Comparison of ENCODE assay signal across 8 mouse cellular contexts in the genomic region with DNA sequence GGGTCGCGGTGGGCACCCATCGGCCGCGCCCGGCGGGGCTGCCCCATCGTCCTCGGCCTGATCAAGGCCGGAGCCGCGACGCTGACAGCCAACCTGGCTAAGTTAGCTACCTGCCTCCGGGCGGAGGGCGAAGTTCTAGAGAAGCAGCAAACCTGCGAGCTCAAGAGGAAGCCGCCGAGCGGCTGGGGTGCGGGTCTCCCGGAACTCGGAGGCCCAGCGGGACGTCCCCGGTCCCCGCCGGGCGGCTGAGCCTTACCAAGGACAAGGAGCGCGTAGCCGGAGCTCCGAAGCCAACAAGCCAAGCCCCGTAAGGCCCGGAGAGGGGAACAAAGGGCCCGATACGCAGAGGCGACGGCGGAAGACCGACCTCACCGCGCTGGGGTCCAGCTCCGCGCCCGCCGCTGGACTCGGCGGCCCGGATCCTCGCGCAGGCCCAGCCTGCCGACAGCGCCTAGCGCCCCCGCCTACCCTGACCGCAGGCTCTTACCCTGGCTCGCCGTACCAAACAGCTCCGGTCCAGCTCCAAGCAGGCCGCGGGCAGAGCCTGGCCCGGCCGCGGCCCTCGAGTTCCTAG. TPM values are rescaled to one million over a fixed set of nuclear protein-coding genes. Genes with fewer than 3 reads are reported as not detected.
DNase-seq lines count a peak whose midpoint lies in the region; ATAC-seq and TF ChIP-seq lines count a peak whose summit lies in the region.

No protein-coding gene starts in this region.

- peak; percentile 20 for ATAC-seq in embryonic facial prominence, embryonic 15.5 days (ENCODE audit: insufficient number of reproducible peaks, low FRiP score, low TSS enrichment, low read depth)
- peak; percentile 2; the same call in 1 of the 2 replicates for ATAC-seq in hindbrain, postnatal 0 days
- ATAC-seq in liver, embryonic 14.5 days (ENCODE audit: insufficient read depth): peak; percentile 6
- peak; percentile 85 for ATAC-seq in neural tube, embryonic 12.5 days (ENCODE audit: low FRiP score, low read depth)

- peak overlapping the region; percentile 58 for H3K4me2 ChIP-seq in embryonic facial prominence, embryonic 15.5 days (replicated peaks)
- peak overlapping the region; percentile 67 for H3K4me2 ChIP-seq in hindbrain, postnatal 0 days (ENCODE audit: low read depth, low read length)
- peak overlapping the region; percentile 95 for H3K4me2 ChIP-seq in liver, embryonic 14.5 days (ENCODE audit: low read depth)
- peak overlapping the region; percentile 67 for H3K4me2 ChIP-seq in neural tube, embryonic 12.5 days (replicated peaks)

- H3K9ac ChIP-seq in embryonic facial prominence, embryonic 15.5 days: peak overlapping the region; percentile 87
- H3K9ac ChIP-seq in hindbrain, postnatal 0 days (replicated peaks; ENCODE audit: low read length): peak overlapping the region; percentile 99
- H3K9ac ChIP-seq in liver, embryonic 14.5 days (replicated peaks): peak overlapping the region; percentile 100
- peak overlapping the region; percentile 99 for H3K9ac ChIP-seq in neural tube, embryonic 12.5 days

- under 1% methylated on average over 66 of the region's 66 CpGs for WGBS in embryonic facial prominence, embryonic 15.5 days
- WGBS in hindbrain, postnatal 0 days: under 1% methylated on average over 64 of the region's 66 CpGs
- WGBS in liver, embryonic 14.5 days (ENCODE audit: insufficient replicate concordance): under 1% methylated on average over 66 of the region's 66 CpGs
- under 1% methylated on average over 66 of the region's 66 CpGs for WGBS in neural tube, embryonic 12.5 days

- H3K27ac ChIP-seq in embryonic facial prominence, embryonic 15.5 days (replicated peaks): peak overlapping the region; percentile 98
- peak overlapping the region; percentile 99 for H3K27ac ChIP-seq in hindbrain, postnatal 0 days
- peak overlapping the region; percentile 94 for H3K27ac ChIP-seq in liver, embryonic 14.5 days
- peak overlapping the region; percentile 99 for H3K27ac ChIP-seq in neural tube, embryonic 12.5 days

- H3K36me3 ChIP-seq in E14TG2a.4 (ENCODE audit: insufficient read depth, low read length): no peaks in the 10 kb centered on the region
- 0 out of 2 replicates have a peak, but pooled peaks cover 4% of the 10 kb centered on the region for H3K36me3 ChIP-seq in embryonic facial prominence, embryonic 15.5 days
- H3K36me3 ChIP-seq in hindbrain, postnatal 0 days (ENCODE audit: insufficient read depth, low read length): 0 out of 2 replicates have a peak, but pooled peaks cover 4% of the 10 kb centered on the region
- peaks cover 27% of the 10 kb centered on the region for H3K36me3 ChIP-seq in liver, embryonic 14.5 days (replicated peaks; ENCODE audit: control insufficient read depth, insufficient read depth, low read depth)
- H3K36me3 ChIP-seq in neural tube, embryonic 12.5 days: peaks cover 12% of the 10 kb centered on the region

- no peaks in the 10 kb centered on the region for H3K27me3 ChIP-seq in E14TG2a.4 (ENCODE audit: insufficient read depth, low read length)
- no peaks in the 10 kb centered on the region for H3K27me3 ChIP-seq in embryonic facial prominence, embryonic 15.5 days
- H3K27me3 ChIP-seq in hindbrain, postnatal 0 days (ENCODE audit: insufficient read depth, low read length): no peaks in the 10 kb centered on the region
- H3K27me3 ChIP-seq in liver, embryonic 14.5 days (ENCODE audit: control insufficient read depth, insufficient read depth, low read length): no peaks in the 10 kb centered on the region
- H3K27me3 ChIP-seq in neural tube, embryonic 12.5 days (replicated peaks): no peaks in the 10 kb centered on the region

- no peak for TF ChIP-seq CTCF in E14TG2a.4 (conservative IDR thresholded peaks at IDR 0.05; ENCODE audit: low read length)
- TF ChIP-seq CTCF in hindbrain, postnatal 0 days (IDR thresholded peaks at IDR 0.05; ENCODE audit: low read depth): no peak
- no peak for TF ChIP-seq CTCF in liver, embryonic 14.5 days (IDR thresholded peaks at IDR 0.05; ENCODE audit: low read depth)

- peak overlapping the region; percentile 93 for H3K4me3 ChIP-seq in E14TG2a.4 (replicated peaks; ENCODE audit: low read length)
- H3K4me3 ChIP-seq in embryonic facial prominence, embryonic 15.5 days (replicated peaks): peak overlapping the region; percentile 78
- H3K4me3 ChIP-seq in hindbrain, postnatal 0 days (ENCODE audit: low read length): peak overlapping the region; percentile 97
- peak overlapping the region; percentile 84 to 99 for H3K4me3 ChIP-seq in liver, embryonic 14.5 days (ENCODE audit: insufficient read depth in 1 of 2, low read depth in 2 of 2, low read length in 2 of 2)
- peak overlapping the region; percentile 94 for H3K4me3 ChIP-seq in neural tube, embryonic 12.5 days

- H3K4me1 ChIP-seq in E14TG2a.4 (replicated peaks; ENCODE audit: low read depth, low read length): peaks cover 30% of the 10 kb centered on the region
- H3K4me1 ChIP-seq in embryonic facial prominence, embryonic 15.5 days: peaks cover 14% of the 10 kb centered on the region; the same call in 1 of the 2 replicates
- peaks cover 6% of the 10 kb centered on the region for H3K4me1 ChIP-seq in hindbrain, postnatal 0 days (ENCODE audit: insufficient read depth, low read length)
- H3K4me1 ChIP-seq in liver, embryonic 14.5 days (replicated peaks; ENCODE audit: control insufficient read depth in 2 of 2, insufficient read depth in 2 of 2, low read length in 1 of 2): peaks cover 22 to 24% of the 10 kb centered on the region in 2 experiments
- peaks cover 16% of the 10 kb centered on the region for H3K4me1 ChIP-seq in neural tube, embryonic 12.5 days

- peak; percentile 58 for DNase-seq in embryo, embryonic 10 days (ENCODE audit: low spot score)
- no peak for DNase-seq in embryo, embryonic 9.5 days (ENCODE audit: extremely low spot score)
- DNase-seq in hindbrain, postnatal 0 days (ENCODE audit: low spot score): no peak
- DNase-seq in liver, embryonic 14.5 days (ENCODE audit: low read depth in 3 of 3, low spot score in 3 of 3): peak in 1 of 3 experiments; percentile 39
- peak; percentile 83 for DNase-seq in thymus, postnatal 14 days

- H3K9me3 ChIP-seq in E14TG2a.4 (ENCODE audit: low read length): no peaks in the 10 kb centered on the region
- H3K9me3 ChIP-seq in embryonic facial prominence, embryonic 15.5 days (replicated peaks): no peaks in the 10 kb centered on the region
- H3K9me3 ChIP-seq in hindbrain, postnatal 0 days (ENCODE audit: low read length): no peaks in the 10 kb centered on the region
- no peaks in the 10 kb centered on the region for H3K9me3 ChIP-seq in liver, embryonic 14.5 days (ENCODE audit: control insufficient read depth, low read length)
- H3K9me3 ChIP-seq in neural tube, embryonic 12.5 days: no peaks in the 10 kb centered on the region

- TF ChIP-seq EP300 in liver, embryonic 14.5 days (IDR thresholded peaks at IDR 0.05; ENCODE audit: low read depth): no peak

RNA-seq across cellular contexts. Expression of gene Hectd1, which starts 0.5 kb away (rescaled TPM):
- 39.8 and 40.7 TPM in 2 replicates for polyA plus RNA-seq in embryonic facial prominence, embryonic 15.5 days (2015; fragmentation: Nextera tagmentation; extraction: Ambion mirVana)
- 67.1 and 68.5 TPM in 2 replicates for total RNA-seq in hindbrain, postnatal 0 days (2014; rRNA removed)
- polyA plus RNA-seq in hindbrain, postnatal 0 days (2015; fragmentation: Nextera tagmentation; extraction: Ambion mirVana): 28.0 and 28.4 TPM in 2 replicates
- 17.9 and 22.3 TPM in 2 replicates for polyA plus RNA-seq in liver, embryonic 14.5 days (2012; rRNA removed)
- 22.1 and 25.2 TPM in 2 replicates for polyA plus RNA-seq in liver, embryonic 14.5 days (2014; fragmentation: Nextera tagmentation; extraction: Ambion mirVana)
- polyA plus RNA-seq in neural tube, embryonic 12.5 days (2016; fragmentation: Nextera tagmentation; extraction: Ambion mirVana): 36.0 and 39.1 TPM in 2 replicates

Comparison
In these comparisons a context has a peak if more than half of its experiments do, and no peak if none do; other contexts are left out.
1. DNase-seq: peak in embryo, embryonic 10 days (single experiment) and thymus, postnatal 14 days (single experiment); none in embryo, embryonic 9.5 days (single experiment) and hindbrain, postnatal 0 days (single experiment).
2. ATAC-seq: peak in every context shown above with its lines; median percentile 85 in neural tube, embryonic 12.5 days; 20 in embryonic facial prominence, embryonic 15.5 days; 6 in liver, embryonic 14.5 days; 2 in hindbrain, postnatal 0 days.
3. Peak in every context shown above with its lines, with median percentiles within 50 percentile points of each other: H3K4me3 ChIP-seq, H3K27ac ChIP-seq, H3K4me2 ChIP-seq and H3K9ac ChIP-seq.